Mouse (Mus musculus) midbrain, embryonic 12.5 days (tissue): ENCODE measurements at regions not wholly inside any gene's neighbourhood (a gene's known extent, or its start where the extent isn't known, plus 50 kb on each side); places are given as distances from the start of the nearest gene placed in this dataset.

Experiments used
- ATAC-seq: fragments of 200-750 bp; cut with Nextera tagmentation; 2 replicates; pipeline ENCODE4 v1.8.0; 2017; ENCODE audit warnings: low read depth, moderate TSS enrichment, moderate library complexity; ENCODE audit not compliant: low FRiP score
- H3K27ac ChIP-seq: fragments of 300-500 bp; sonication (generic); replicated peaks from 2 replicates; pipeline ENCODE4 v1.5.1; 2016; ENCODE audit warnings: mild to moderate bottlenecking
- H3K27me3 ChIP-seq: fragments of 300-500 bp; sonication (generic); 2 replicates; pipeline ENCODE4 v1.6.1; 2016; ENCODE audit warnings: mild to moderate bottlenecking
- H3K36me3 ChIP-seq: fragments of 300-500 bp; sonication (generic); 2 replicates; pipeline ENCODE4 v1.6.1; 2016
- H3K4me1 ChIP-seq: fragments of 300-500 bp; sonication (generic); 2 replicates; pipeline ENCODE4 v1.6.1; 2016
- H3K4me2 ChIP-seq: fragments of 300-500 bp; sonication (generic); replicated peaks from 2 replicates; pipeline ENCODE4 v1.6.1; 2016; ENCODE audit warnings: mild to moderate bottlenecking, moderate library complexity
- H3K4me3 ChIP-seq: fragments of 300-500 bp; sonication (generic); 2 replicates; pipeline ENCODE4 v1.5.1; 2016; ENCODE audit warnings: mild to moderate bottlenecking
- H3K9ac ChIP-seq: fragments of 300-500 bp; sonication (generic); replicated peaks from 2 replicates; pipeline ENCODE4 v1.6.1; 2016; ENCODE audit warnings: mild to moderate bottlenecking, moderate library complexity
- H3K9me3 ChIP-seq: fragments of 300-500 bp; sonication (generic); 2 replicates; pipeline ENCODE4 v1.6.1; 2016; ENCODE audit warnings: mild to moderate bottlenecking
- WGBS: fragments of 180-500 bp; shearing (Covaris S2); methylation state at CpG from one replicate; pipeline ENCODE4 v1.1.7; 2016; 5-methylcytosine and 5-hydroxymethylcytosine counted together

DNA sequence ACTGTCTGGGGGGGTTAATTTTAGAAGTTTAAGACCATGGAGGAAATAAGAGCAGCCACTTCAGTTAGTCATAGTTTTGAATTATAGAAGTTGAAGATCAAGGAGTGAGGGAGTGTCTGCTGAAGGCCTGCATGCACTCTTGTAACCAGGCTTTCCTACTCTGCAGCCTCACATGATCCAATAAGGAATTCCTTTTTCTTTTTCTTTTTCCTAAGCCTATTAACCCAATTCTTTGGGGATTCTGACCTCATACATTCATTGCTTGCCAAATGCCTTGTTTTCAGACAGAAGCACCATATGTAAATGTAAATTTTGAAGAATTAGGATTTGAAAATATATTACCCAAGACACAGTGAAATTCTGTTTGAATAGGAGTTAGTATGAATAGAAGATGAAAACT lies 685.9 kb upstream of the Rgs18 start:
- Histone ChIP-seq H3K27me3 (no peaks in the 10 kb centered on the region), H3K27ac (no peak overlapping the region), H3K4me1 (no peaks in the 10 kb centered on the region), H3K9ac (no peak overlapping the region), H3K4me2 (no peak overlapping the region), H3K36me3 (no peaks in the 10 kb centered on the region), H3K9me3 (no peaks in the 10 kb centered on the region), H3K4me3 (no peak overlapping the region)
- ATAC-seq = peak; percentile 64

DNA sequence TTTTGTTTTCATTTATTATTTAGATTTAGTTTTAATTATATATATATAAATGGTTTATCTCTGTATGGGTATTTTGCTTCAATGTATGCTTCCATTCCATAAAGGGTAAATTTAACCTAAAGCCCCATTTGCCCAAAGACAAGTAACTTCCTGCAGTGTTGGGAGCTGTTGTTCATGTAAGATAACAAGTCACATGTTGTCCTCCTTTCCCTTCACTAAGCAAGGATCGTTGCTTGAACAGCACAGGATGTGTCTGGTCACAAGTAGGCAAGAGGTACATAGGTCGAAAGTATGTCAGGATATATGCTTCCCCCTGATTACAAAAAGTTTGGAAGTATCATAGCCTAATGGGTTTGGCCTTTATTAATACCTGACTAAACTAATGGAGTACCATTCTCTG lies 680.3 kb upstream of the Rgs18 start:
- Histone ChIP-seq H3K36me3 (no peaks in the 10 kb centered on the region), H3K27ac (no peak overlapping the region), H3K4me2 (no peak overlapping the region), H3K9me3 (no peaks in the 10 kb centered on the region), H3K27me3 (no peaks in the 10 kb centered on the region), H3K9ac (no peak overlapping the region), H3K4me3 (no peak overlapping the region), H3K4me1 (no peaks in the 10 kb centered on the region)
- WGBS = 90% methylated on average over 2 of the region's 2 CpGs
- no peak for ATAC-seq
